Mouse (Mus musculus) frontal cortex, adult 2 months (tissue): ENCODE results near the gene Cdipt. TPM values are rescaled to one million over a fixed set of nuclear protein-coding genes. Genes with fewer than 3 reads are reported as not detected.

Experiments used
- DNase-seq, 2 experiments: peaks; one replicate each; pipeline ENCODE4 v3.0.0; 2022; ENCODE audit warnings: low spot score in 1 of 2; ENCODE audit errors: extremely low spot score in 1 of 2
- polyA plus RNA-seq: library from polyadenylated mRNA; depleted of rRNA; stranded (reverse); fragments of >200 nt; gene quantifications from 2 replicates; pipeline ENCODE4 v1.2.3, GENCODE M21; 2012; rRNA removed

Cdipt gene
- 224 and 230 TPM in 2 replicates for polyA plus RNA-seq

- DNase-seq, result no peak
Measured at GRCm38 (mm10) chr7:126975893-126975949, at the start of gene Cdipt. Gene Cdipt (plus strand): TSS chr7:126975914.

- no peak for DNase-seq
Measured at GRCm38 (mm10) chr7:126926299-126926698, 49.4 kb upstream of the Cdipt start.

GRCm38 (mm10) chr7:126928384-126929037 lies 47.2 kb upstream of the Cdipt start, which contains the start of gene Kctd13:
Gene Kctd13 (plus strand): TSS chr7:126928879.
- peak; percentile 63 to 91 for DNase-seq

GRCm38 (mm10) chr7:126929046-126929445 lies 46.7 kb upstream of the Cdipt start:
- DNase-seq, result no peak

GRCm38 (mm10) chr7:126932652-126933051 lies 43.1 kb upstream of the Cdipt start:
- no peak for DNase-seq

GRCm38 (mm10) chr7:126941171-126941570 lies 34.5 kb upstream of the Cdipt start:
- DNase-seq, result no peak

GRCm38 (mm10) chr7:126941801-126942200 lies 33.9 kb upstream of the Cdipt start:
- peak in 1 of 2 experiments; percentile 42 for DNase-seq

- peak in 1 of 2 experiments; percentile 30 for DNase-seq
Measured at GRCm38 (mm10) chr7:126946530-126946929, 29.2 kb upstream of the Cdipt start.

- DNase-seq, result no peak
Measured at GRCm38 (mm10) chr7:126948626-126949025, 27.1 kb upstream of the Cdipt start.

GRCm38 (mm10) chr7:126949403-126949792 lies 26.3 kb upstream of the Cdipt start, which contains the start of gene Asphd1:
Gene Asphd1 (minus strand): TSS chr7:126949582.
- peak; percentile 45 to 74 for DNase-seq

- DNase-seq, result peak; percentile 70 to 85
Measured at GRCm38 (mm10) chr7:126949793-126950646, 25.7 kb upstream of the Cdipt start, which contains the start of gene Sez6l2. Gene Sez6l2 (plus strand): TSS chr7:126950563.

GRCm38 (mm10) chr7:126950647-126951615 lies 24.8 kb upstream of the Cdipt start:
- peak in 1 of 2 experiments; percentile 59 for DNase-seq

- DNase-seq, result no peak
Measured at GRCm38 (mm10) chr7:126951741-126952140, 24.0 kb upstream of the Cdipt start.

- no peak for DNase-seq
Measured at GRCm38 (mm10) chr7:126952646-126953045, 23.1 kb upstream of the Cdipt start.

GRCm38 (mm10) chr7:126955125-126955524 lies 20.6 kb upstream of the Cdipt start:
- no peak for DNase-seq

GRCm38 (mm10) chr7:126959780-126960179 lies 15.9 kb upstream of the Cdipt start:
- DNase-seq, result no peak

GRCm38 (mm10) chr7:126961095-126961494 lies 14.6 kb upstream of the Cdipt start:
- peak in 1 of 2 experiments; percentile 37 for DNase-seq

- DNase-seq, result peak in 1 of 2 experiments; percentile 41
Measured at GRCm38 (mm10) chr7:126961965-126962364, 13.7 kb upstream of the Cdipt start.

GRCm38 (mm10) chr7:126963548-126964286 lies 12.0 kb upstream of the Cdipt start:
- DNase-seq, result no peak

GRCm38 (mm10) chr7:126965568-126965967 lies 10.1 kb upstream of the Cdipt start:
- no peak for DNase-seq
